Mouse (Mus musculus) heart, adult 9 months (tissue): ENCODE results near the gene Tmem164.

ENCODE experiments used
- DNase-seq, 2 experiments: peaks; one replicate each; pipeline ENCODE4 v3.0.0; 2022; ENCODE audit warnings: low spot score in 2 of 2

Tmem164 gene

DNA sequence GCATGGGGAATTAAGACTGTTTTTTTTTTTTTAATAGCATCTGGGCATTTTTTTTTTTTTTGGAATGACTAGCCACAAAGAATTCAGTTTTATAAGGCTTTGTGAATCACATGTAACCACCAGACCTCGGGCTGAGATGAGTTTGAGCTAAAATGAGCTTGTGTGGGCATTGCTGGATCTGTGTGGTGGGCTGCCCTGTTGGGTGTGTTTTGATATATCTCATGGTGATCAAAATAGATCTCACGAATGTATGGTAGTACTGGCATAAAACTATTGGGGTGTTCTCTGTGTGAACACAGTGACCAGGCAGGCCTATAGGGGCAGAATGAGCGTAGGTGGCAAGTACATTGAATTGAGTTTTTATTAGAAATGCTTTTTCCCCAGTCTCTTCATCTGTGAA lies 67.4 kb downstream of the Tmem164 start:
- no peak for DNase-seq

DNA sequence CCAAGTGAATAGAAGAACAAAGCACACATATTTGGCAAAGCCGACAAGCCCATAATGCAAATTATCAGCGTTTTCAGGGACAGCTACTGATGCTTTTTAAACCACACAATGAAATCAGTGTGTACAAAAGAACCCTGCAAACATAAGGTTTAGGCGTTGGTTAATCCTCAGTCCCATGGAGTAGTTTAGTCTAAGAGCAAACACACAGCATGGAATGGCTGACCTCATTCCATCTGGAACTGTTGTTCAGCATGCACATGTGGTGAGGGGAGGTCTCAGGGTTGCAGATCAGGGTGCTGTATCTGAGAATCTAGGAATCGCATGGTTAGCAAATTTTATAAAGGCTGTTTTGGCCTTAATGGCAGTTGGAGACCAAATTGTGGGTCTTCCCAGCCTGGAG lies 69.6 kb downstream of the Tmem164 start:
- DNase-seq, result no peak

DNA sequence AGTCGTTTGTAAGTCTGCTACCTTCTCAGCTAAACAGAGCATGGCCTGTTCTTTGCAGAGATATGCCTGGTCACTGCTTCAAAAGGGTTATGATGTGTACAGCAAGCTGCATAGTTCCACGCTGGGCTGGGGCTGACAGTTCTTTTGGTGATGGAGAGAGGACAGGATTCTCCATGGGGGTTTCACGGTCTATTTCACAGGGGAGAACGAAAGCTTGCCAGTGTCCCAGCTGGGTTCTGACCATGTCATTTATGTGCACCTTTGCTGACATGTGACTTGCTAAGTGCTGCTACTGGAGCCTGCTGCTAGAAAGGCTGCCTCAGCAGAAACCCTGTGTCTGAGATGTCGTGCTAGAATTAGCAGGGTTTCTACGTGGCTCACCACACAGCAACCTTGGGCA lies 74.3 kb downstream of the Tmem164 start:
- DNase-seq, result no peak

GRCm38 (mm10) chrX:142760415-142760814 lies 79.2 kb downstream of the Tmem164 start:
- DNase-seq, result no peak

GRCm38 (mm10) chrX:142763337-142763736 lies 82.1 kb downstream of the Tmem164 start:
- no peak for DNase-seq

DNA sequence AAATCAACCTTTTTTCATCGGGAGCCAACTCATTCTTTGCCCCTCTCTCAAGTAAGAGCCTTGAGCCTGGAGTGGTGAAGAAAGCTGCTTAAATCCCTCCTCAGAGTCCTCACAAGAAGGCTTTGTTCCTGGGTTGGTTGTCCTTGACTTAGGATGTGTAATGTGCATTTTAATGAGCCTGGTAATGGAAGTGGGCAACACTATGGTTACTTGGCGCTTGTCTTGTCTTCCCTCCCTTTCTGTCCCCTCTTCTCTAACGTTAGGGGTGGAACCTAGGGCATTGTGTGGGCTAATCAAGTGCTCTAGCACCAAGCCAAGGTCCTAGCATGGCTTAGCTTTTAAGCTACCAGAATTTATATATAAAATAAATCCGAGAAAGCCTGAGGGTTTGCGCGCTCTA lies 88.5 kb downstream of the Tmem164 start:
- no peak for DNase-seq

DNA sequence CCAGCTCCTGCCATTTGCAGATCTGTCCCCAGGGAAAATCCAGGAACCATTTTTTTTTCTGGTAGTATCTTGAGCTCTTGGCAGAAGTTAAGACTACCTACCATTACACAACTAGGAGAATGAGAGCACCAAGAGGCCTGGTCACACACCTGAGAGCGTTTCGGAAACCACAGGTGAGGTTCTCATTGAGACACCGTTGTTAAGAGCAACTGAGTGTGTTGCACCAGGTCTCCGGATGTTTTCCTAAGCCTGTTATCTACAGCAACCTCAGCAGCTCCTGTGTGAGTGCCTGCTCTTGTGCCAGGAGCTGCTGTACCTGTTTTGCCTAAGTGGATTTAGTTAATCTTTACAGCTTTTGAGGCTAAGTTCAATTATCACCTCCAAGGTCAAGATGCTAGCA lies 92.5 kb downstream of the Tmem164 start:
- DNase-seq, result no peak

- peak in 1 of 2 experiments; percentile 30 for DNase-seq
Observed at GRCm38 (mm10) chrX:142776131-142776530, 94.9 kb downstream of the Tmem164 start.

GRCm38 (mm10) chrX:142778638-142779037 lies 97.4 kb downstream of the Tmem164 start:
- DNase-seq, result peak; percentile 36 to 42

- DNase-seq, result no peak
Observed at GRCm38 (mm10) chrX:142786160-142787052, 105.2 kb downstream of the Tmem164 start.

DNA sequence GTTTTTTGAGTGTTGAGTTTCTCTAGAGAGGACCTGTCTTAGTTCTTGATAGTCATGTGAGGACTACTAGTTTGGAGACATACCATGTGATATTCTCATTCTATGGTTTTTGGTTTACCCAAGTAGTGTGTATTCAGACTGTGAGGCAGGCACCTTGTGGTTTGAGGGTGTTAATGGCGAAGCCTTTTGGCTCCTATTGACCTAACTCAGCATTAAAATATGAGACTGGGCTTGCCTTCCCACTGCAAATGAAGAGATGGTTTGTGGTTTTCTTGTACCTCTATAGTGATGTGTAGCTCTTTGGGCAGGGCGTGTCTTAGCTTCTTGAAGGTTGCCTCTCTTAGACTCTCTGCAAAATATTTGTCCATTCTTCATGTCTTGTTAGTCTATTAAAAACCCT lies 111.0 kb downstream of the Tmem164 start:
- DNase-seq, result no peak

GRCm38 (mm10) chrX:142794069-142794610 lies 112.9 kb downstream of the Tmem164 start:
- no peak for DNase-seq

DNA sequence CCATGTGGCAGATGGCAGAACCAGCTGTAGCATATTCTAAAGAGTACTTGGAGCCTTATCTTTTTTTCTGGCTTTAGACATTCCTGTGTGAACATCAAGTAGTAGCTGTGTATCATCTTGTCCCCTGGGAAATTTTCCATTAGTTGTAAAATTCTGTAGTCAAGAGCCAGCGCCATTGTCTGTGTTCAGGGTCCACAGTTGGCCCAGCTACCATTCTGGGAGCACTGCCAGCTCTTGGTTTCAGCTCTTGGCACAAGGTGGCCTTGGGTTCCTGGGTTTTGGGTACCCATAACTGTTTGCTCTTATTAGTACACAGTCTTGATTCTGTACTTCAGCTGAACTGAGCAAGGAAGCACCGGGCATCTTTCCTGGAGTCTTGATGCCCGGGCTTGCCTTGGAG lies 123.4 kb downstream of the Tmem164 start:
- no peak for DNase-seq

- no peak for DNase-seq
Observed at GRCm38 (mm10) chrX:142806126-142806525, 124.9 kb downstream of the Tmem164 start.

- DNase-seq, result no peak
Observed at GRCm38 (mm10) chrX:142806620-142807061, 125.4 kb downstream of the Tmem164 start.

DNA sequence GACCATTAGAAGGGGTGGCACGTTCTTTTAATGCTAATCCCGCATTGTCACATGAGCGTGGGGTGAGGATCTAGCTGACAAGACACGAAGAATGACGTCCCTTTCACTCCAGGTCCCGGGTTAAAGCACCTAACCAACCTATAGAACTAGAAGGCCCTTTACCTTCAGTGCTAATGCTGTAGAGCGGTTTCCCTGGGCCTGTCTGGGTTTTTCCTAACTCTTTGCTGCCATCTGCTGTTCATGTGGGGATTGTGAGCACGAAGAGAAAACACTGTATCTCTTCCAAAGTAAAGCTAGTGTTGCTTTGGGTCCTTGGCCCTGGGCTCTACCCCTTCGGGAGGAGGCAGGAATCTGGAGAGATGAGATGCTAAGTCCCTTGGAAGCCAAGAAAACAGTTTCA lies 127.2 kb downstream of the Tmem164 start:
- DNase-seq, result no peak

- DNase-seq, result no peak
Observed at GRCm38 (mm10) chrX:142813146-142813545, 131.9 kb downstream of the Tmem164 start.

- DNase-seq, result no peak
Observed at GRCm38 (mm10) chrX:142818057-142818682, 137.0 kb downstream of the Tmem164 start.

DNA sequence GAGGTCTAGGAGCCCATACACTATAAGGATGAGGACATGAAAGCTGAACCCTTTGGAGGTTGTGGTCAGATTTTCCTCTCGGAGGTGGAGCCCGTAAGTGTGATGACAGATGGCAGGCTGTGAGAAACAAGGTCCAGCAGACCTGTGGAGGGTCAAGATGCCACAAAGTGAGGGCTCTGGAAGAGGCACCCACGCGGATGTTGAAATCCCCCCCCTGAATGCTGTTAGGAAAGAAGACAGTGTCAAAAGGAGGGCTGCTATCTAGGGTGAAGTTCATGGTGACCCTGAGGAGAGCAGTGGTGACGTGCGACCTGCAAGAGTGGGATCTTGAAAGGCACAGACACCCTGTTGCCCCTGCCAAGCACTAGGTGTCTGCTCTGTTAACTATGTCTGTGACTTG lies 140.0 kb downstream of the Tmem164 start:
- DNase-seq, result no peak

GRCm38 (mm10) chrX:142821846-142822245 lies 140.6 kb downstream of the Tmem164 start:
- no peak for DNase-seq

DNA sequence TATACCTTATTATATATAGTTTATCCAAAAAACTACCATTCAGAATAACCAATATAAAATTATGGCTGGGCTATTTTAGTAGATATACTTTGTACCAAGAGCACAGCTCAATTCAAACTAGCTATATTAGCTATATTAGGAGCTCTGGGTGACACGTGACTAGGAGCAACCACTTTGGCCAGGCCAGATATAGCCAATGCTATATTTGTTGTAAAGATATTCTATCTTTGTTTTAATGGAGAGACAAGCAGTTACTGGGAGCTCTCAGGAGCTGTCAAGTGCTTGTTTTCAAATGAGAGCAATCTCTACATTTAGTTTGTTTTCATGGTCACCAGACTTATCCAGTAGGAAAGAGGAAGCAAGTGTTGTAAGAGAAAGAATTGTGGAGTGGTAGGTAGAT lies 144.1 kb downstream of the Tmem164 start:
- DNase-seq, result peak in 1 of 2 experiments; percentile 15

- no peak for DNase-seq
Observed at GRCm38 (mm10) chrX:142827644-142828043, 146.4 kb downstream of the Tmem164 start.
